Mouse (Mus musculus) lung, postnatal 14 days (tissue): Measurements from ENCODE around the gene Gm26938.

Experiments used
- DNase-seq: peaks from one replicate; pipeline ENCODE4 v3.0.0; 2021

Gene Gm26938

GRCm38 (mm10) chr5:139826357-139827055 is at the start of gene Gm26938, which contains the start of gene Psmg3:
Gm26938 (minus strand) TSS chr5:139826407.
Psmg3 (minus strand) TSS chr5:139826885.
- peak; percentile 88 for DNase-seq

- DNase-seq: no peak
Observed at GRCm38 (mm10) chr5:139871526-139871925, 45.3 kb upstream of the Gm26938 start.

- peak; percentile 37 for DNase-seq
Observed at GRCm38 (mm10) chr5:139870886-139871285, 44.7 kb upstream of the Gm26938 start.

- peak; percentile 79 for DNase-seq
Observed at GRCm38 (mm10) chr5:139862759-139863158, 36.6 kb upstream of the Gm26938 start.

- no peak for DNase-seq
Observed at GRCm38 (mm10) chr5:139860328-139861104, 34.3 kb upstream of the Gm26938 start.

- DNase-seq: no peak
Observed at GRCm38 (mm10) chr5:139849626-139850320, 23.6 kb upstream of the Gm26938 start.

- DNase-seq: no peak
Observed at GRCm38 (mm10) chr5:139839142-139839541, 12.9 kb upstream of the Gm26938 start.

- DNase-seq: peak; percentile 84
Observed at GRCm38 (mm10) chr5:139838476-139838892, 12.3 kb upstream of the Gm26938 start.

- DNase-seq: no peak
Observed at GRCm38 (mm10) chr5:139835706-139836105, 9.5 kb upstream of the Gm26938 start.

GRCm38 (mm10) chr5:139832125-139832524 is 5.9 kb upstream of the Gm26938 start:
- DNase-seq: no peak

- no peak for DNase-seq
Observed at GRCm38 (mm10) chr5:139830734-139831133, 4.5 kb upstream of the Gm26938 start.

GRCm38 (mm10) chr5:139829384-139829783 is 3.2 kb upstream of the Gm26938 start:
- DNase-seq: no peak

GRCm38 (mm10) chr5:139827593-139827992 is 1.4 kb upstream of the Gm26938 start:
- DNase-seq: no peak

- DNase-seq: no peak
Observed at GRCm38 (mm10) chr5:139825947-139826346, 260 bp downstream of the Gm26938 start.

GRCm38 (mm10) chr5:139824531-139824930 is 1.7 kb downstream of the Gm26938 start:
- DNase-seq: no peak

- no peak for DNase-seq
Observed at GRCm38 (mm10) chr5:139821466-139822459, 4.4 kb downstream of the Gm26938 start.

GRCm38 (mm10) chr5:139819538-139820181 is 6.5 kb downstream of the Gm26938 start, which contains the start of gene Tmem184a:
Tmem184a (minus strand) TSS chr5:139819917.
- no peak for DNase-seq

GRCm38 (mm10) chr5:139818801-139819200 is 7.4 kb downstream of the Gm26938 start:
- peak; percentile 70 for DNase-seq

GRCm38 (mm10) chr5:139818056-139818455 is 8.2 kb downstream of the Gm26938 start:
- no peak for DNase-seq

GRCm38 (mm10) chr5:139817292-139817691 is 8.9 kb downstream of the Gm26938 start:
- DNase-seq: no peak

- DNase-seq: no peak
Observed at GRCm38 (mm10) chr5:139816445-139816844, 9.8 kb downstream of the Gm26938 start.

- no peak for DNase-seq
Observed at GRCm38 (mm10) chr5:139815964-139816363, 10.2 kb downstream of the Gm26938 start.
